Mouse (Mus musculus): ENCODE measurements at regions not wholly inside any gene's neighbourhood (a gene's known extent, or its start where the extent isn't known, plus 50 kb on each side); places are given as distances from the start of the nearest gene placed in this dataset.

GRCm38 (mm10) chr4:56612325-56612724, 127.5 kb upstream of the Gm26657 start:
- TF ChIP-seq CTCF (IDR thresholded peaks at IDR 0.05; ENCODE audit: borderline replicate concordance, extremely low read depth, insufficient read depth, insufficient read length): no peak
- no peak for TF ChIP-seq POLR2A (IDR thresholded peaks at IDR 0.05; ENCODE audit: borderline replicate concordance, extremely low read depth, insufficient read depth, insufficient read length, poor library complexity, severe bottlenecking)

Data from brain, embryonic 14.5 days (tissue).